Comparison of ENCODE assay signal across 9 mouse cellular contexts in genomic region chr15:98607557-98607956, GRCm38 (mm10). TPM values are rescaled to one million over a fixed set of nuclear protein-coding genes. Genes with fewer than 3 reads are reported as not detected.
DNase-seq lines count a peak whose midpoint lies in the region; ATAC-seq lines count a peak whose summit lies in the region.
"Had no signal": no experiment of that assay in that cellular context is flagged by ENCODE, and none has a peak within 500 bp of the region (broad histone marks: within the 10 kb centered on the region; RNA-seq: fewer than 3 reads in every experiment).

No protein-coding gene starts in this region.

- H3K9me3 ChIP-seq in neural tube, embryonic 11.5 days (ENCODE audit: control insufficient read depth, low read length), result no peaks in the 10 kb centered on the region
- H3K9me3 ChIP-seq in heart, embryonic 16.5 days (replicated peaks; ENCODE audit: control insufficient read depth, low read length), result no peaks in the 10 kb centered on the region
- H3K9me3 ChIP-seq in midbrain, embryonic 12.5 days, result no peaks in the 10 kb centered on the region

- no peak overlapping the region for H3K27ac ChIP-seq in neural tube, embryonic 11.5 days (ENCODE audit: low read depth, low read length)
- peak overlapping the region; percentile 99 for H3K27ac ChIP-seq in heart, embryonic 16.5 days (ENCODE audit: low read length)
- no peak overlapping the region for H3K27ac ChIP-seq in midbrain, embryonic 12.5 days (replicated peaks)

- H3K27me3 ChIP-seq in neural tube, embryonic 11.5 days (ENCODE audit: control insufficient read depth, insufficient read depth, low read length), result no peaks in the 10 kb centered on the region
- H3K27me3 ChIP-seq in heart, embryonic 16.5 days (ENCODE audit: control insufficient read depth, insufficient read depth, low read length), result no peaks in the 10 kb centered on the region
- H3K27me3 ChIP-seq in midbrain, embryonic 12.5 days, result no peaks in the 10 kb centered on the region

- DNase-seq in neural tube, embryonic 11.5 days (ENCODE audit: low spot score), result no peak
- no peak for DNase-seq in neural tube, embryonic 10.5 days (ENCODE audit: extremely low spot score, low spot score)
- DNase-seq in kidney, postnatal 10 days, result peak; percentile 90
- no peak for DNase-seq in thymus, adult 18-20 months

- H3K4me2 ChIP-seq in neural tube, embryonic 11.5 days (ENCODE audit: low read depth), result peak overlapping the region; percentile 94
- H3K4me2 ChIP-seq in heart, embryonic 16.5 days (ENCODE audit: low read depth, low read length), result peak overlapping the region; percentile 88
- peak overlapping the region; percentile 83 for H3K4me2 ChIP-seq in midbrain, embryonic 12.5 days (replicated peaks)

- WGBS in neural tube, embryonic 11.5 days, result 51% methylated on average over 4 of the region's 4 CpGs
- 4% methylated on average over 4 of the region's 4 CpGs for WGBS in heart, embryonic 16.5 days
- 55% methylated on average over 4 of the region's 4 CpGs for WGBS in midbrain, embryonic 12.5 days

- ATAC-seq in neural tube, embryonic 11.5 days (ENCODE audit: insufficient read depth, low FRiP score, low TSS enrichment), result no peak
- peak; percentile 78 for ATAC-seq in heart, embryonic 16.5 days (replicated peaks; ENCODE audit: extremely low read depth, insufficient read depth, low FRiP score)
- no peak for ATAC-seq in midbrain, embryonic 12.5 days (ENCODE audit: low FRiP score, low read depth)
- ATAC-seq in inflammation-experienced regulatory T-cells, adult 6 months, result no peak
- ATAC-seq in megakaryocyte progenitor cell, adult 5-6 weeks (replicated peaks; ENCODE audit: poor library complexity), result no peak

- peak overlapping the region; percentile 26; the same call in 1 of the 2 replicates for H3K9ac ChIP-seq in neural tube, embryonic 11.5 days (ENCODE audit: low read length)
- H3K9ac ChIP-seq in heart, embryonic 16.5 days (ENCODE audit: low read length), result peak overlapping the region; percentile 98
- H3K9ac ChIP-seq in midbrain, embryonic 12.5 days (replicated peaks), result peak overlapping the region; percentile 90; the same call in 1 of the 2 replicates

- peaks cover 8% of the 10 kb centered on the region; the same call in 1 of the 2 replicates for H3K36me3 ChIP-seq in neural tube, embryonic 11.5 days (ENCODE audit: control insufficient read depth, insufficient read depth, low read length)
- H3K36me3 ChIP-seq in heart, embryonic 16.5 days (ENCODE audit: control insufficient read depth, insufficient read depth), result peaks cover 13% of the 10 kb centered on the region
- H3K36me3 ChIP-seq in midbrain, embryonic 12.5 days, result peaks cover 20% of the 10 kb centered on the region

- H3K4me1 ChIP-seq in neural tube, embryonic 11.5 days (ENCODE audit: control insufficient read depth, insufficient read depth, low read length), result peaks cover 14% of the 10 kb centered on the region
- peaks cover 45% of the 10 kb centered on the region for H3K4me1 ChIP-seq in heart, embryonic 16.5 days (ENCODE audit: control insufficient read depth, insufficient read depth, low read length)
- peaks cover 32% of the 10 kb centered on the region for H3K4me1 ChIP-seq in midbrain, embryonic 12.5 days

- peak overlapping the region; percentile 86 for H3K4me3 ChIP-seq in neural tube, embryonic 11.5 days (ENCODE audit: low read depth, low read length)
- peak overlapping the region; percentile 94 for H3K4me3 ChIP-seq in heart, embryonic 16.5 days (ENCODE audit: low read length)
- H3K4me3 ChIP-seq in midbrain, embryonic 12.5 days, result peak overlapping the region; percentile 80

RNA-seq across cellular contexts. Expression of gene Adcy6, which starts 2.3 kb away (rescaled TPM):
- 11.4 and 12.7 TPM in 2 replicates for polyA plus RNA-seq in neural tube, embryonic 11.5 days (2014; fragmentation: Nextera tagmentation; extraction: Ambion mirVana)
- 39.0 and 47.1 TPM in 2 replicates for polyA plus RNA-seq in heart, embryonic 16.5 days (2015; fragmentation: Nextera tagmentation; extraction: Ambion mirVana)
- 15.6 and 17.2 TPM in 2 replicates for polyA plus RNA-seq in midbrain, embryonic 12.5 days (2016; fragmentation: Nextera tagmentation; extraction: Ambion mirVana)
- polyA plus RNA-seq in inflammation-experienced regulatory T-cells, adult 6 months (2017; shearing (Covaris generic)), result under 1 TPM in 2 of 3 experiments, not detected in 1; 0.28 to 0.44 TPM
- 2.2 and 3.1 TPM in 2 replicates for total RNA-seq in megakaryocyte progenitor cell, adult 5-6 weeks (2015)
- 6.7 and 7.7 TPM in 2 replicates for total RNA-seq in megakaryocyte progenitor cell, adult 5-6 weeks (2017)

RNA-seq across cellular contexts. Expression of gene Cacnb3, which starts 23.1 kb away (rescaled TPM):
- 57.4 and 58.4 TPM in 2 replicates for polyA plus RNA-seq in neural tube, embryonic 11.5 days (2014; fragmentation: Nextera tagmentation; extraction: Ambion mirVana)
- polyA plus RNA-seq in heart, embryonic 16.5 days (2015; fragmentation: Nextera tagmentation; extraction: Ambion mirVana), result 8.2 and 10.5 TPM in 2 replicates
- polyA plus RNA-seq in midbrain, embryonic 12.5 days (2016; fragmentation: Nextera tagmentation; extraction: Ambion mirVana), result 86.2 and 99.6 TPM in 2 replicates
- under 1 TPM in 2 of 3 experiments, not detected in 1; 0.30 to 0.38 TPM for polyA plus RNA-seq in inflammation-experienced regulatory T-cells, adult 6 months (2017; shearing (Covaris generic))
- total RNA-seq in megakaryocyte progenitor cell, adult 5-6 weeks (2015), result not detected in 2 replicates
- not detected in 2 replicates for total RNA-seq in megakaryocyte progenitor cell, adult 5-6 weeks (2017)

RNA-seq across cellular contexts. Expression of gene 4930415O20Rik, which starts 36.8 kb away (rescaled TPM):
- not detected in 2 replicates for polyA plus RNA-seq in neural tube, embryonic 11.5 days (2014; fragmentation: Nextera tagmentation; extraction: Ambion mirVana)
- polyA plus RNA-seq in heart, embryonic 16.5 days (2015; fragmentation: Nextera tagmentation; extraction: Ambion mirVana), result 0.64 TPM in 1 of 2 replicates, not detected in the other
- not detected in 2 replicates for polyA plus RNA-seq in midbrain, embryonic 12.5 days (2016; fragmentation: Nextera tagmentation; extraction: Ambion mirVana)
- not detected for polyA plus RNA-seq in inflammation-experienced regulatory T-cells, adult 6 months (2017; shearing (Covaris generic))
- total RNA-seq in megakaryocyte progenitor cell, adult 5-6 weeks (2015), result not detected in 2 replicates
- not detected in 2 replicates for total RNA-seq in megakaryocyte progenitor cell, adult 5-6 weeks (2017)
- total RNA-seq: CH12.LX had no signal

RNA-seq across cellular contexts. Expression of gene Ccnt1, which starts 36.8 kb away (rescaled TPM):
- 62.2 and 65.6 TPM in 2 replicates for polyA plus RNA-seq in neural tube, embryonic 11.5 days (2014; fragmentation: Nextera tagmentation; extraction: Ambion mirVana)
- 36.4 and 41.2 TPM in 2 replicates for polyA plus RNA-seq in heart, embryonic 16.5 days (2015; fragmentation: Nextera tagmentation; extraction: Ambion mirVana)
- 63.3 and 63.9 TPM in 2 replicates for polyA plus RNA-seq in midbrain, embryonic 12.5 days (2016; fragmentation: Nextera tagmentation; extraction: Ambion mirVana)
- 10 to 100 TPM; 69.3 to 99.2 (median 86.3) TPM for polyA plus RNA-seq in inflammation-experienced regulatory T-cells, adult 6 months (2017; shearing (Covaris generic))
- 47.1 and 57.8 TPM in 2 replicates for total RNA-seq in megakaryocyte progenitor cell, adult 5-6 weeks (2015)
- 54.1 and 62.5 TPM in 2 replicates for total RNA-seq in megakaryocyte progenitor cell, adult 5-6 weeks (2017)

RNA-seq across cellular contexts. Expression of gene Ddx23, which starts 55.1 kb away (rescaled TPM):
- polyA plus RNA-seq in neural tube, embryonic 11.5 days (2014; fragmentation: Nextera tagmentation; extraction: Ambion mirVana), result 19.5 and 24.1 TPM in 2 replicates
- polyA plus RNA-seq in heart, embryonic 16.5 days (2015; fragmentation: Nextera tagmentation; extraction: Ambion mirVana), result 15.2 and 18.3 TPM in 2 replicates
- 24.4 and 29.3 TPM in 2 replicates for polyA plus RNA-seq in midbrain, embryonic 12.5 days (2016; fragmentation: Nextera tagmentation; extraction: Ambion mirVana)
- 10 to 100 TPM; 15.4 to 37.0 (median 37.0) TPM for polyA plus RNA-seq in inflammation-experienced regulatory T-cells, adult 6 months (2017; shearing (Covaris generic))
- 22.1 and 25.0 TPM in 2 replicates for total RNA-seq in megakaryocyte progenitor cell, adult 5-6 weeks (2015)
- total RNA-seq in megakaryocyte progenitor cell, adult 5-6 weeks (2017), result 88.0 and 121 TPM in 2 replicates

Comparison
In these comparisons a context has a peak if more than half of its experiments do, and no peak if none do; other contexts are left out.
1. H3K9ac ChIP-seq: peak in every context shown above with its lines; median percentile 98 in heart, embryonic 16.5 days; 90 in midbrain, embryonic 12.5 days; 26 in neural tube, embryonic 11.5 days.